Mouse (Mus musculus) liver, adult (tissue): ENCODE results near the gene Gmip.

ENCODE experiments used
- GATA4 ChIP-seq: IDR thresholded peaks from 2 replicates; pipeline ENCODE4 v1.6.1; 2014; ENCODE audit warnings: mild to moderate bottlenecking, low read length; ENCODE audit not compliant: insufficient replicate concordance

Gmip gene

DNA sequence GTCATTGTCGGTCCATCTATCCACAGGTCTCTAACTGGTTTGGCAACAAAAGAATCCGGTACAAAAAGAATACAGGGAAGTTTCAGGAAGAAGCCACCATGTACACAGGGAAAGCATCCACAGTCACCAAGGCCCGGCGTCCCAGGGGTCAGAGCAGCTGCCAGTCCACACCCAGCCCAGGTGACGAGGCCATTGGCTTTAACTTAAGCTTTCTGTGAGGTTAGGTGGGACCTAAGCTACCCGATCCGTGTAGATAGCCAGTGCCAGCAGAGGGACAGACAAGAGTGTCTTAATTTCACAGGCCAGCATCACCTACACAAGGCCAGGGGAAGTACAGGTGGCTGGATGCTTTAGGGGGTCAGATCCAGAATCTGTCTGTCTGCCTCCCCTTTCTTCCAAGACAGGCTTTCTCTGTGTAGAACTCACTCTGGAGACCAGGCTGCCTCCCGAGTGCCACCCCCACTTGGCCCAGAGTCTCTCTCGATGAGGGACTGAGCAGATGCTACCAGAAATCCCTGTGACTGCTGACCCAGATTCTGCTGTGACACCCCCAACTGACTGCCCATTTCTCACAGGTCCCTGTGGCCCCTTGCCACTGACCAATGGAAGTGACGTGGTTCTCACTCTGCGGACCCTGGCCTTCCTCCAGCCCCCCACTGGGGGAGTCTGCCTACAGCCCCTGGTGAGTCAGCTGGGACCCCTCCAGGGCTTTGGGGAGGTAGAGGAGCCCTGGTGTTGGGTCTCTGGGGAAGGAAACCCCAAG is 61.7 kb downstream of the Gmip start:
- TF ChIP-seq GATA4: no peak

- no peak for TF ChIP-seq GATA4
Measured at GRCm38 (mm10) chr8:69870907-69871306, 62.4 kb downstream of the Gmip start.
